Mouse (Mus musculus): Measurements from ENCODE around the gene Prss21.
"Not testable (repeated sequence)": the region's sequence is repeated elsewhere in the genome, so short reads cannot be mapped to it uniquely, and the experiment has no call there.

Prss21 gene

DNA sequence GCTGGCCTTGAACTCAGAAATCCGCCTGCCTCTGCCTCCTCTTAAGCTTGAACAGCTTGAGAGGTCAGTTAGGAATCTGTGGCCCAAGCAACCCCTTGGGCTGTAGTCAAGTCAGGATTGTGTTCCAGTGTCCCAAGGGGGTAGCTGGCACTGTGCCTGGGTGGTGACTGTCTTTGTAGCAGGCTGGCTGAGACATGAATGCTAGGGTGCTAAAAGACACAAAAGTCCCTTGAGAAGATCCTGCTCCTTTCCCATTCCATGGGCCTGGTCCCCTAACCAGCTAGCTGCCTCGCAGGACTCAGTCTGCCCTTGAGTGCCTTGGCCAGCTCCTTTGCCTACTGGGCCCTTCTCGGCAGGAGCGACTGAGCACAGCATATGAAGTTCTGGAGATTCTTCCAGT lies 4.9 kb upstream of the Prss21 start:
- DNase-seq (ENCODE audit: low read depth, low spot score), result no peak

DNA sequence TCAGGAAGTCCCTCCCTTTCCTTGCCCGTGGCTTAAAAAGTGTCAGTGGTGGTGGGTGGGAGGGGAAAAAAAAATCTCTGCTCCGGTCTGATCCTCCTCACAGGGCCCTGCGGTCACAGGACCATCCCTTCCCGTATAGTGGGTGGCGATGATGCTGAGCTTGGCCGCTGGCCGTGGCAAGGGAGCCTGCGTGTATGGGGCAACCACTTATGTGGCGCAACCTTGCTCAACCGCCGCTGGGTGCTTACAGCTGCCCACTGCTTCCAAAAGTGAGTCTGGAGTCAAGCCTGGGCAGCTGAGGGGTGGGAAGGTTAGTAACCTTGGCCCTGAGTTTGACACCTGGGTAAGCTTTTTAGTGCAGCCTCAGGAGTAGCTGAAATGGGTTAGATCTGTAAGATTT lies 657 bp downstream of the Prss21 start:
- DNase-seq (ENCODE audit: low read depth, low spot score), result no peak

DNA sequence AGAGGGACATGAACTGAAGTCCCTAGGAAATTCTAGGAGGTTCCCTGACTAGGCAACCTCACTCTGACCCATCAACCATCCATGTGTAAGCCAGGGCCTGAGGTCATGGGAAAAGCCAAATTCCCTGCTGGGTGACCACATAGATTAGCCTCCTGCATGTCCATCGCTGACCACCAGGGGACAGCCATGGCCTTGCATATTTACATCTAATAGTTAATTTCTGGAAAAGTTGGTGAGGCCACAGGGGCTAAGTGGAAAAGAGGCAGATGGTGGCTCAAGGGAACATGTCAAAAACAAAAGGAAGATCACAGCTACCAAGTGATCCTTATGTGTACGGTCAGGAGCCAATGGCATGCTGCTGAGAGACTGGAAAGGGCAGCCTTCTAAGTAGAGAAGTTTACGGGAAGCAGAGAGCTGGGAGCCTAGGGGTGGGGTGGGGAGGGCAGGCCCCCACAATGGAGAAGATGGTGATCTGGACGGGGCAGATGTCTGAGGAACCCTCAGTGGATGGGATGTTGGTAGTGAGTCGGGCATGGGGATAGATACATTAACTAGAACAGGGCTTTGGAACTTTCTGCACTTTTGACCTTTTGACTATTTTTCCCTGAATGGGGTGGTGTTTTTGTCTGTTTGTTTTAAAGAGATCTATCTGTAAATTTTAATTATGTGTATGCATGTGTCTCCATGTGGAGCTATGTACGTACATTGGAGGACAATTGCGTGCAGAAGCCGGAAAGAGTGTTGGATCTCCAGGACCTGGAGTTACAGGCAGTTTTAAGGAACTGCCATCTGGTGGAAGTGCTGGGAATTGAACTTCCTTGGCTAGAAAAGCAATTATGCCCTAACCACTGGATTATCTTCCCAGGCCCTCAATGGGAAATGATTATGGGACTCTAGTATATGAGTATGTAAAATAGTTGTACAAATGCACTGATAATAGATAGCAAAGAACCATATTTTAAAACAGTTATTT lies 6.3 kb downstream of the Prss21 start:
- DNase-seq (ENCODE audit: low read depth, low spot score), result peak; percentile 43

DNA sequence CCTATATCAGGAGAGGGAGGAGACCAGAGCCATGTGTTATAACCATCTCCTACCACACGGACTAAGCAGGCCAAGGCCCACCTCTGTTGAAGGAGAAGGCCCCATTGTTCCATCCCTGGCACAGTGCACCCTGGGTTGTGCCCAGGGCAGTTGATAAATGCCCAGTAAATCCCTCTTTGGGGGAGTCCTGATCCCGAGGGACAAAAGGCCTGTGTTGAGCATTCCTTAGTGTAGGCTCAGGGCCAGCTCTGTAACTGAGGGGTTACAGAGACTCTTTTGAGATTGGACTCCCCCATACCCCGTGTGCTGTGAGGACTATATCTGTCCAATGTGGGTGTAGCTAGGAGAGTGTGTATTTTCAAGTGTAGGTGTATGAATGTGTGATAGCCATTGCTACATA lies 8.9 kb downstream of the Prss21 start:
- DNase-seq (ENCODE audit: low read depth, low spot score), result no peak

DNA sequence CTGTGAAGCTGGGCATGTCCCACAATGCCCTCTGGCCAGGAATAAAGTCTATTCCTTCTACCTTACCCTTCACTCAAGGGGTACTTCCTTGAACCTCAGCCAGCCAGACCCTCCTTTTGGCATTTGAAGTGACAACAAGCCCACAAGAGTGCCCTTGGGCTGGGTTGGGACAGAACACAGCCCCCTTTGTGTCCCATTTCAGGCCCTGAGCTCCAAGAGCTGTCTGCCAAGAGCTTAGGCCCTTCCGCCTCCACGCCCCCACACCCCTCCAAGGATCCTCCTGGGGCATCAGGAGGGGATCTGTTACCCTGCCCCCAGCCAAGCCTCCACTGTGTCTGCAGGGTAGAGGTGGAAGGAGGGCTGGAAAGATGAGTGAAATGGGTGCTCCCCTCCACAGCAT lies 9.3 kb downstream of the Prss21 start:
- DNase-seq (ENCODE audit: low read depth, low spot score), result no peak

DNA sequence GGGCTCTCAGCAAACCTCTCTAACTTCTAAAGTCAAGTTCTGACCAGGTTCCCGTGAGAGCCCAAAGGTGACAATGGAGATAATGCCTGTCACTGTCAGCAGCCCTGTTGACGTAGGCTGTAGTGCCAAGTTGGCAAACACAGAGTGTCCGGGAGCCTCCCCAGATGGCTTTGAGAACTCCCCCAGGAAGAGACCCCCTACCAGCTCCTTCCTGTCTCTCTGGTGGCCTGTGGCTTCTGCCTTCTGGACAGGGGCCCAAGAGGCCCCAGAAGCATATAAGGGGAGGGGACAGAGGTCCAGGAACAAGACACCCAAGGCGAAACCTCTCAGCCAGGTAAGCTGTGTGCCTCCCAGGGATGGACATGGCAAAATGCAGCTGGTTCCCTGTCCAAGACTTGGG lies 12.7 kb downstream of the Prss21 start, which contains the start of the genes Dcpp1 and Dcpp2:
Gene Dcpp1 (plus strand): TSS at position 301 of the 400 bp plus-strand sequence.
Gene Dcpp2 (plus strand): TSS at position 305 of the 400 bp plus-strand sequence.
- not testable (repeated sequence) for DNase-seq (ENCODE audit: low read depth, low spot score)

DNA sequence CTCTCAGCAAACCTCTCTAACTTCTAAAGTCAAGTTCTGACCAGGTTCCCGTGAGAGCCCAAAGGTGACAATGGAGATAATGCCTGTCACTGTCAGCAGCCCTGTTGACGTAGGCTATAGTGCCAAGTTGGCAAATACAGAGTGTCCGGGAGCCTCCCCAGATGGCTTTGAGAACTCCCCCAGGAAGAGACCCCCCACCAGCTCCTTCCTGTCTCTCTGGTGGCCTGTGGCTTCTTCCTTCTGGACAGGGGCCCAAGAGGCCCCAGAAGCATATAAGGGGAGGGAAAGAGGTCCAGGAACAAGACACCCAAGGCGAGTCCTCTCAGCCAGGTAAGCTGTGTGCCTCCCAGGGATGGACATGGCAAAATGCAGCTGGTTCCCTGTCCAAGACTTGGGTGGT lies 49.3 kb downstream of the Prss21 start, which contains the start of gene Dcpp3:
Gene Dcpp3 (plus strand): TSS at position 301 of the 400 bp plus-strand sequence.
- not testable (repeated sequence) for DNase-seq (ENCODE audit: low read depth, low spot score)

Data from ZHBTc4 (cell line).